Mouse (Mus musculus): ENCODE results near the gene Prpf8. TPM values are rescaled to one million over a fixed set of nuclear protein-coding genes. Genes with fewer than 3 reads are reported as not detected.

Gene Prpf8
- polyA plus RNA-seq, 1 experiment: 104 TPM

DNA sequence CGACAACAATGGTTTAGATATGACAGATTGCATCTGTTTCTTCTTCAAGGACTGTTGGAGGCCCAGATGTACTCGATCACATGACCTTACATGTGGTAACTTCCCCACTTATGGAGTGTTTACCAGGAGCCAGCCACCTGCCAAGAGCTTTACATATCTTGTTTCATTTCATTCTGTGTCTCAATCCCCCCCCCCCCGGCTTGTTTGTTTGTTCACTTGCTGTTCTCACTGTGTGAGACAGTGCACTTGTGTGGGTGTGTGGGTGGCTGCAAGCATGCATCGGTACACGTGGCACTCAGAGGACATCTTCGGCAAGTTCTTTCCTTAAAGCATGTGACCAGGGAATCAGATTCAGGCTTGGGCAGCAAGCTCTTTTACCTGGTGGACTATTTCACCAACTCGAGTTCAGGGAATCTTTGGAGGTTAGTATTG, 30.2 kb upstream of the Prpf8 start:
- H3K79me3 ChIP-seq (ENCODE audit: low read depth): peaks cover 14% of the 10 kb centered on the region
- H3K36me3 ChIP-seq (ENCODE audit: control insufficient read depth, insufficient read depth): peaks cover 7% of the 10 kb centered on the region
- no peaks in the 10 kb centered on the region for H3K27me3 ChIP-seq (ENCODE audit: control insufficient read depth, insufficient read depth, insufficient read length)
- no peak overlapping the region for H3K4me3 ChIP-seq (ENCODE audit: insufficient read depth, poor library complexity, severe bottlenecking)
- no peak overlapping the region for H3ac ChIP-seq (ENCODE audit: control insufficient read depth, insufficient read length, low read depth)
- peaks cover 28% of the 10 kb centered on the region for H3K79me2 ChIP-seq (ENCODE audit: control insufficient read depth, insufficient read depth)
- TF ChIP-seq CEBPB (IDR thresholded peaks at IDR 0.05; ENCODE audit: low read depth): no peak
- TF ChIP-seq MAX (IDR thresholded peaks at IDR 0.05): no peak
- TF ChIP-seq CTCF (IDR thresholded peaks at IDR 0.05; ENCODE audit: control insufficient read depth, insufficient read depth, insufficient read length): no peak
- TF ChIP-seq USF1 (IDR thresholded peaks at IDR 0.05; ENCODE audit: low read depth): no peak
- TF ChIP-seq FOSL1 (IDR thresholded peaks at IDR 0.05; ENCODE audit: insufficient read depth, low read length, poor library complexity, severe bottlenecking): no peak
- TF ChIP-seq MYOG (IDR thresholded peaks at IDR 0.05; ENCODE audit: control insufficient read depth, extremely low read depth, insufficient read length): no peak
- TF ChIP-seq MYOD1 (IDR thresholded peaks at IDR 0.05; ENCODE audit: control insufficient read depth, insufficient read length, low read depth): no peak

DNA sequence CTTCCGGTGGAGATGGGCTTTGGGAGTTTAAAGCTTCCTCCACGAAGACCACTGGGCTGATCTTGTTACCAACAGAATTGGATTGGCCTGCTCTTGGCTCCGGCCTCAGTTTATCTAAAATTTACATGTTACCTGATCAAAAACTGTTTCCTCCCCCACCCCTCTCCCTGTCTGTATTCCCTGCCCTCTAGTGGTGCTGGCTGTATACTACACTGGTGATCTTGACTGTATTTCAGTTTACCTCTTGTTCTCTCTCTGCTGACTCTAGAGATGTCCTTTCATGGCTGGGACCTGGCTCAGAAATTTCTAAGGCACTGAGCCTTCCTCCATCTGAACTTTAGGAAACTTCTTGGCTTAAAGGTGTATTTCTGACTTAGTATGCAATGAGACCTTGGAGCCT, 28.4 kb upstream of the Prpf8 start:
- no peak for TF ChIP-seq USF1 (IDR thresholded peaks at IDR 0.05; ENCODE audit: low read depth)
- peak; percentile 22 for TF ChIP-seq CTCF (IDR thresholded peaks at IDR 0.05; ENCODE audit: control insufficient read depth, insufficient read depth, insufficient read length)
- peak overlapping the region; percentile 16 for H3ac ChIP-seq (ENCODE audit: control insufficient read depth, insufficient read length, low read depth)
- H3K27me3 ChIP-seq (ENCODE audit: control insufficient read depth, insufficient read depth, insufficient read length): no peaks in the 10 kb centered on the region
- H3K36me3 ChIP-seq (ENCODE audit: control insufficient read depth, insufficient read depth): peaks cover under 1% of the 10 kb centered on the region
- H3K79me3 ChIP-seq (ENCODE audit: low read depth): peaks cover 13% of the 10 kb centered on the region
- H3K4me3 ChIP-seq (ENCODE audit: insufficient read depth, poor library complexity, severe bottlenecking): no peak overlapping the region
- peaks cover 27% of the 10 kb centered on the region for H3K79me2 ChIP-seq (ENCODE audit: control insufficient read depth, insufficient read depth)

DNA sequence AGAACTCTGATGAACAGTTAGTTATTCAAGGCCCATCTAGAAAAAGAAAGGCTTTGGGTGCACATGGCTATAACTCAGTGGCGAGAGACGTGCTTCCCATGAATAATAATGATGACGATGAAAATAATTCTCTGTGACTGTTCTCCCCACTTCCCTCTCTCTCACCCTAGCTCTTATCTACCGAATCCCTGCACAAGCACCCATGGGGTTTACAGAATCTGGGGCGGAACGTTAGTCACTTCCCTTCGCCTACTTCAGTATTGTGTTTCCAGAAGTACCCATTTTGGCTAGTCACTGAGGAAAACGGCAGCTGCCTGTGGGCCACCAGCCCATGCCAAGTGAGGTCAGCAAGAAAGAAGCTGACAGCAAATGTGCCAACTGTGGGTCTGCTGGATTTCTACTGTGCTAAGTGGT, 28.0 kb upstream of the Prpf8 start:
- Histone ChIP-seq H3K79me2 (ENCODE audit: control insufficient read depth, insufficient read depth) (peaks cover 27% of the 10 kb centered on the region), H3K27me3 (ENCODE audit: control insufficient read depth, insufficient read depth, insufficient read length) (no peaks in the 10 kb centered on the region), H3K79me3 (ENCODE audit: low read depth) (peaks cover 15% of the 10 kb centered on the region), H3K4me3 (ENCODE audit: insufficient read depth, poor library complexity, severe bottlenecking) (no peak overlapping the region), H3K36me3 (ENCODE audit: control insufficient read depth, insufficient read depth) (peaks cover 5% of the 10 kb centered on the region), H3ac (ENCODE audit: control insufficient read depth, insufficient read length, low read depth) (peak overlapping the region; percentile 16)
- peak; percentile 88 for TF ChIP-seq MAX (IDR thresholded peaks at IDR 0.05)
- TF ChIP-seq MYOD1 (IDR thresholded peaks at IDR 0.05; ENCODE audit: control insufficient read depth, insufficient read length, low read depth): peak; percentile 90
- no peak for TF ChIP-seq CEBPB (IDR thresholded peaks at IDR 0.05; ENCODE audit: low read depth)
- peak; percentile 47 for TF ChIP-seq FOSL1 (IDR thresholded peaks at IDR 0.05; ENCODE audit: insufficient read depth, low read length, poor library complexity, severe bottlenecking)

DNA sequence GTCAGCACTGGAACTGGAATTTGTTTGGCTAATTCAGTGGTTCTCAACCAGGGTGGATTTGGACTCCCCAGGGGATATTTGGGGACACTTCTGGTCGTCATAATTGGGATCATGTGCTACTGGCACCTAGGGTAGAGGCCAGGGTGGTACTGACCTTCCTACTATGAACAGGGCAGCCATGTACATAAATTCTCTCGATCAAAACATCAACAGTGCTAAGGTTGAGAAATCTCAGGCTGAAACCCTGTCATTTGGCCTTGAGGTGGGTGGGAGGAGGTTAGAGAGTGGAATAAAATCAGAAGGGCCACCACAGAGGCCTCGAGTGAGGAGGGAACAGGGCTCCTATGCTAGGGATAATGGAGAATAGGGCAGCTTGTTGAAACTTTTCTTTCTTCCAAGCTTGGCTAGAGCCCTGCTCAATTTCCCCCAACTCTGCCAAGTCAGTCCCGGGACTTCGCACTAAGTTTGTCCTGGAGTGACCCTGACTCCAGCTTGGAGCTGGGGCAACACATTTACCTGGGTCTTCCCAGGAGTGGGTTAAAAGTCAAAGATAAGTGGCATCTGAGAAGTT, 27.4 kb upstream of the Prpf8 start:
- TF ChIP-seq MYOG (IDR thresholded peaks at IDR 0.05; ENCODE audit: control insufficient read depth, extremely low read depth, insufficient read length): no peak
- peak; percentile 21 for TF ChIP-seq CEBPB (IDR thresholded peaks at IDR 0.05; ENCODE audit: low read depth)
- H3K36me3 ChIP-seq (ENCODE audit: control insufficient read depth, insufficient read depth): peaks cover 11% of the 10 kb centered on the region
- peaks cover 15% of the 10 kb centered on the region for H3K79me3 ChIP-seq (ENCODE audit: low read depth)

DNA sequence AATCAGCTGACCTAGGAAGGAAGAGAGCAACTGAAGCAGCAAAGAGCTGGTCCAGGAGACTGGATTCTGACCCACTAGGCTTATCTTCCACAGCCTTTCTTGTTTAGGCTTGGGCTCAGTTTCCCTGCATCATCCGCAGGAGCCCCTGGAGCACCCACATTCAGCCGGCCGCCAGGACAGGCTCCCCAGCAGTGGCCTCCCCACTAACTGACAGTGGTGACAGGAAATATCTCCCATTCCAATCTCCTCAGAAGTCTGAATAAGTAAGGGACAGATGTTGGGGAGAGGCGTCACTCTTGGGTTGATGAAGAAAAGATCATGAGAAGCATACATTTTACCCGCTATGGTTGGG, 26.9 kb upstream of the Prpf8 start:
- H3ac ChIP-seq (ENCODE audit: control insufficient read depth, insufficient read length, low read depth): peak overlapping the region; percentile 44
- H3K79me3 ChIP-seq (ENCODE audit: low read depth): peaks cover 20% of the 10 kb centered on the region
- H3K4me3 ChIP-seq (ENCODE audit: insufficient read depth, poor library complexity, severe bottlenecking): peak overlapping the region; percentile 15
- no peaks in the 10 kb centered on the region for H3K27me3 ChIP-seq (ENCODE audit: control insufficient read depth, insufficient read depth, insufficient read length)
- peaks cover 16% of the 10 kb centered on the region for H3K36me3 ChIP-seq (ENCODE audit: control insufficient read depth, insufficient read depth)
- H3K79me2 ChIP-seq (ENCODE audit: control insufficient read depth, insufficient read depth): peaks cover 31% of the 10 kb centered on the region
- TF ChIP-seq CEBPB (IDR thresholded peaks at IDR 0.05; ENCODE audit: low read depth): no peak
- TF ChIP-seq MYOD1 (IDR thresholded peaks at IDR 0.05; ENCODE audit: control insufficient read depth, insufficient read length, low read depth): no peak
- TF ChIP-seq MYOG (IDR thresholded peaks at IDR 0.05; ENCODE audit: control insufficient read depth, extremely low read depth, insufficient read length): no peak
- no peak for TF ChIP-seq CTCF (IDR thresholded peaks at IDR 0.05; ENCODE audit: control insufficient read depth, insufficient read depth, insufficient read length)
- no peak for TF ChIP-seq MAX (IDR thresholded peaks at IDR 0.05)
- no peak for TF ChIP-seq FOSL1 (IDR thresholded peaks at IDR 0.05; ENCODE audit: insufficient read depth, low read length, poor library complexity, severe bottlenecking)
- no peak for TF ChIP-seq USF1 (IDR thresholded peaks at IDR 0.05; ENCODE audit: low read depth)

More for the DNA sequence above, 27.4 kb upstream of the Prpf8 start:
- Histone ChIP-seq H3K27me3 (ENCODE audit: control insufficient read depth, insufficient read depth, insufficient read length) (no peaks in the 10 kb centered on the region), H3K4me3 (ENCODE audit: insufficient read depth, poor library complexity, severe bottlenecking) (peak overlapping the region; percentile 15), H3ac (ENCODE audit: control insufficient read depth, insufficient read length, low read depth) (peak overlapping the region; percentile 44), H3K79me2 (ENCODE audit: control insufficient read depth, insufficient read depth) (peaks cover 27% of the 10 kb centered on the region)

DNA sequence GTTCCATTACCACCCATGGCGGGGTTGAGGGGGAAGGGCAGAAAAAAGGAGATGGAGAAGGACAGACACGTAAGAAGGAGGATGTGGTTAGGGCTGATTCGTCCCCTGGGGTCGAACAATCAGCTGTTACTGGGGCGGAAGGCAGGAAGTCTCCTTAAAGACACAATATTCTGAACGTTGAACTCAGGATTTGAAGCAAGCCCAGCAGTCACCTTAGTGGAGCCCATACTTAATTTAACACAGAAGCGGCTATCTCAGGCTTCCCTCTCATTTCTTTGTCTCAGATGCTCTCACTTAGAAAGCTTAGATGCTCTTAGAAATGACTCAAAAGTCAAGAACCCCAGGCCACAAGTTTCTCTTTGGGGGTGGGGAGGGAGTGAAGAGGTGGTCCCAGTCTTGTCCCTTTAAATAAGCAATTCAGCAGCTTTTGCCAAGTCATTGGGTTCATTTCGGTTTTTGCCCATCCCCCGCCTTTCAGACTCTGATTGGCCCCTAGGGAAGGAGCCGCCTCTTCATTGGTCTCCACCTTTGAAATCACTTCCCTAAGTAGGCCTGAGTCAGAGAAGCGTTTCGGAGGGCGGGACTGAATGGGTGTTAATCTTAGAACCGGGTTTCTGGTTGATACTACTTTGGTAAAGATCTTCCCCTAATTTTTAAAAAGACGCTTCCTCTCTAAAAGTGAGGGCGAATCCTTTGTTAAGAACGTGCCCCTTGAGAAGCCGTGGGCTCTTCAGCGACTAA, 26.3 kb upstream of the Prpf8 start:
- H3ac ChIP-seq (ENCODE audit: control insufficient read depth, insufficient read length, low read depth): peak overlapping the region; percentile 82
- H3K79me3 ChIP-seq (ENCODE audit: low read depth): peaks cover 25% of the 10 kb centered on the region
- TF ChIP-seq FOSL1 (IDR thresholded peaks at IDR 0.05; ENCODE audit: insufficient read depth, low read length, poor library complexity, severe bottlenecking) (no peak), CEBPB (IDR thresholded peaks at IDR 0.05; ENCODE audit: low read depth) (no peak), MYOG (IDR thresholded peaks at IDR 0.05; ENCODE audit: control insufficient read depth, extremely low read depth, insufficient read length) (no peak), USF1 (IDR thresholded peaks at IDR 0.05; ENCODE audit: low read depth) (no peak), MYOD1 (IDR thresholded peaks at IDR 0.05; ENCODE audit: control insufficient read depth, insufficient read length, low read depth) (peak; percentile 87), MAX (IDR thresholded peaks at IDR 0.05) (peak; percentile 10), CTCF (IDR thresholded peaks at IDR 0.05; ENCODE audit: control insufficient read depth, insufficient read depth, insufficient read length) (no peak)
- H3K4me3 ChIP-seq (ENCODE audit: insufficient read depth, poor library complexity, severe bottlenecking): peak overlapping the region; percentile 69
- peaks cover 37% of the 10 kb centered on the region for H3K79me2 ChIP-seq (ENCODE audit: control insufficient read depth, insufficient read depth)
- H3K27me3 ChIP-seq (ENCODE audit: control insufficient read depth, insufficient read depth, insufficient read length): no peaks in the 10 kb centered on the region
- peaks cover 21% of the 10 kb centered on the region for H3K36me3 ChIP-seq (ENCODE audit: control insufficient read depth, insufficient read depth)

Data from C2C12 (cell line).